Mouse (Mus musculus) MEL (cell line): ENCODE measurements around the gene Dhdh. TPM values are rescaled to one million over a fixed set of nuclear protein-coding genes. Genes with fewer than 3 reads are reported as not detected.

Source experiments
- DNase-seq: peaks from one replicate; pipeline ENCODE4 v3.0.0; 2011; ENCODE audit warnings: low read depth, low spot score
- H3K27ac ChIP-seq: 2 replicates; pipeline ENCODE4 v1.5.1; 2012; ENCODE audit warnings: low read depth, mild to moderate bottlenecking, control low read depth, low read length, moderate library complexity; ENCODE audit not compliant: control insufficient read depth
- H3K27me3 ChIP-seq, 2 experiments: fragments of 150-350 bp in 1 of 2; sonication (generic) in 1 of 2; 2 replicates each; pipeline ENCODE4 v1.6.1; 2012; ENCODE audit warnings: low read length in 2 of 2, mild to moderate bottlenecking in 2 of 2, improper control_type of control experiment in 1 of 2, moderate library complexity in 1 of 2; ENCODE audit not compliant: insufficient read depth in 2 of 2, control insufficient read depth in 1 of 2
- H3K36me3 ChIP-seq, 2 experiments: 2 replicates each; pipeline ENCODE4 v1.6.1; 2012 to 2014; ENCODE audit warnings: low read length in 2 of 2, improper control_type of control experiment in 1 of 2, inconsistent platforms in 1 of 2, mild to moderate bottlenecking in 1 of 2; ENCODE audit not compliant: insufficient read depth in 2 of 2, control insufficient read depth in 1 of 2
- H3K4me1 ChIP-seq, 2 experiments: fragments of 150-350 bp in 1 of 2; sonication (generic) in 1 of 2; 2 replicates each; pipeline ENCODE4 v1.6.1; 2012; ENCODE audit warnings: low read length in 2 of 2, improper control_type of control experiment in 1 of 2, mild to moderate bottlenecking in 1 of 2; ENCODE audit not compliant: insufficient read depth in 2 of 2, control insufficient read depth in 1 of 2
- H3K4me3 ChIP-seq, 2 experiments: fragments of 150-350 bp in 1 of 2; sonication (generic) in 1 of 2; 2 replicates each; pipeline ENCODE4 v1.5.1; 2012; ENCODE audit warnings: low read depth in 2 of 2, low read length in 2 of 2, mild to moderate bottlenecking in 2 of 2, moderate library complexity in 2 of 2, control low read depth in 1 of 2, improper control_type of control experiment in 1 of 2; ENCODE audit not compliant: control insufficient read depth in 1 of 2, insufficient read depth in 1 of 2
- H3K79me2 ChIP-seq: 2 replicates; pipeline ENCODE4 v1.6.1; 2012; ENCODE audit warnings: mild to moderate bottlenecking, low read length, moderate library complexity; ENCODE audit not compliant: control insufficient read depth, poor library complexity, insufficient read depth
- H3K9ac ChIP-seq: 2 replicates; pipeline ENCODE4 v1.6.1; 2012; ENCODE audit warnings: low read depth, mild to moderate bottlenecking, control low read depth, low read length, moderate library complexity; ENCODE audit not compliant: control insufficient read depth, poor library complexity, severe bottlenecking
- H3K9me3 ChIP-seq: fragments of 150-350 bp; sonication (generic); replicated peaks from 2 replicates; pipeline ENCODE4 v1.6.1; 2012; ENCODE audit warnings: mild to moderate bottlenecking, low read length, improper control_type of control experiment, moderate library complexity; ENCODE audit not compliant: insufficient read depth
- BHLHE40 ChIP-seq: IDR thresholded peaks from 2 replicates; pipeline ENCODE4 v1.6.1; 2012; ENCODE audit warnings: low read depth, mild to moderate bottlenecking, inconsistent platforms, low read length, improper control_type of control experiment, borderline replicate concordance
- CHD1 ChIP-seq: IDR thresholded peaks from 2 replicates; pipeline ENCODE4 v1.6.1; 2012; ENCODE audit warnings: low read depth, mild to moderate bottlenecking, inconsistent platforms, low read length, improper control_type of control experiment
- CHD2 ChIP-seq: IDR thresholded peaks from 2 replicates; pipeline ENCODE4 v1.6.1; 2011; ENCODE audit warnings: low read length, improper control_type of control experiment
- E2F4 ChIP-seq: IDR thresholded peaks from 2 replicates; pipeline ENCODE4 v1.6.1; 2011; ENCODE audit warnings: low read depth, low read length, improper control_type of control experiment, borderline replicate concordance
- ELF1 ChIP-seq: IDR thresholded peaks from 2 replicates; pipeline ENCODE4 v1.6.1; 2014; ENCODE audit warnings: low read depth, mild to moderate bottlenecking, inconsistent platforms, low read length, improper control_type of control experiment, moderate library complexity
- EP300 ChIP-seq, 2 experiments: IDR thresholded peaks; 2 replicates each; pipeline ENCODE4 v1.6.1; 2011; ENCODE audit warnings: improper control_type of control experiment in 2 of 2, low read length in 2 of 2, low read depth in 1 of 2, mild to moderate bottlenecking in 1 of 2
- ETS1 ChIP-seq: IDR thresholded peaks from 2 replicates; pipeline ENCODE4 v1.6.1; 2012; ENCODE audit warnings: low read depth, mild to moderate bottlenecking, inconsistent platforms, low read length, improper control_type of control experiment, moderate library complexity
- GATA1 ChIP-seq: IDR thresholded peaks from 2 replicates; pipeline ENCODE4 v1.6.1; 2011; ENCODE audit warnings: low read depth, low read length, improper control_type of control experiment
- HCFC1 ChIP-seq: IDR thresholded peaks from 2 replicates; pipeline ENCODE4 v1.6.1; 2012; ENCODE audit warnings: low read depth, mild to moderate bottlenecking, inconsistent platforms, low read length, improper control_type of control experiment, moderate library complexity
- JUND ChIP-seq: IDR thresholded peaks from 2 replicates; pipeline ENCODE4 v1.6.1; 2011; ENCODE audit warnings: low read depth, mild to moderate bottlenecking, improper control_type of control experiment, low read length
- MAX ChIP-seq: IDR thresholded peaks from 2 replicates; pipeline ENCODE4 v1.6.1; 2011; ENCODE audit warnings: low read length, improper control_type of control experiment
- MAZ ChIP-seq: IDR thresholded peaks from 2 replicates; pipeline ENCODE4 v1.6.1; 2012; ENCODE audit warnings: low read depth, mild to moderate bottlenecking, inconsistent platforms, low read length, improper control_type of control experiment
- MXI1 ChIP-seq: IDR thresholded peaks from 2 replicates; pipeline ENCODE4 v1.6.1; 2011; ENCODE audit warnings: mild to moderate bottlenecking, low read depth, low read length, improper control_type of control experiment
- MYB ChIP-seq: IDR thresholded peaks from 2 replicates; pipeline ENCODE4 v1.6.1; 2011; ENCODE audit warnings: mild to moderate bottlenecking, low read depth, low read length, improper control_type of control experiment
- MYC ChIP-seq: IDR thresholded peaks from 2 replicates; pipeline ENCODE4 v1.6.1; 2011; ENCODE audit warnings: low read depth, mild to moderate bottlenecking, low read length, improper control_type of control experiment, moderate library complexity
- NELFE ChIP-seq: IDR thresholded peaks from 2 replicates; pipeline ENCODE4 v1.6.1; 2011; ENCODE audit warnings: low read depth, low read length, improper control_type of control experiment
- NRF1 ChIP-seq: IDR thresholded peaks from 2 replicates; pipeline ENCODE4 v1.6.1; 2014; ENCODE audit warnings: low read depth, mild to moderate bottlenecking, inconsistent platforms, low read length, improper control_type of control experiment, moderate library complexity; ENCODE audit not compliant: poor library complexity, insufficient read depth, severe bottlenecking
- POLR2A ChIP-seq, 2 experiments: IDR thresholded peaks; 2 replicates each; pipeline ENCODE4 v1.6.1; 2011 to 2012; ENCODE audit warnings: low read length in 2 of 2, mild to moderate bottlenecking in 2 of 2, control low read depth in 1 of 2, improper control_type of control experiment in 1 of 2, low read depth in 1 of 2, moderate library complexity in 1 of 2; ENCODE audit not compliant: control insufficient read depth in 1 of 2, insufficient read depth in 1 of 2, poor library complexity in 1 of 2
- POLR2AphosphoS5 ChIP-seq: IDR thresholded peaks from 2 replicates; pipeline ENCODE4 v1.6.1; 2012; ENCODE audit warnings: low read depth, borderline replicate concordance, mild to moderate bottlenecking, inconsistent platforms, low read length, moderate library complexity, mixed read lengths
- RAD21 ChIP-seq: IDR thresholded peaks from 2 replicates; pipeline ENCODE4 v1.6.1; 2011; ENCODE audit warnings: mild to moderate bottlenecking, low read depth, low read length, improper control_type of control experiment
- RCOR1 ChIP-seq: IDR thresholded peaks from 2 replicates; pipeline ENCODE4 v1.6.1; 2012; ENCODE audit warnings: low read depth, mild to moderate bottlenecking, inconsistent platforms, low read length, improper control_type of control experiment
- SIN3A ChIP-seq: IDR thresholded peaks from 2 replicates; pipeline ENCODE4 v1.6.1; 2012; ENCODE audit warnings: low read length, improper control_type of control experiment, inconsistent platforms
- SMC3 ChIP-seq: IDR thresholded peaks from 2 replicates; pipeline ENCODE4 v1.6.1; 2011; ENCODE audit warnings: low read depth, low read length, improper control_type of control experiment
- TAL1 ChIP-seq: IDR thresholded peaks from 2 replicates; pipeline ENCODE4 v1.6.1; 2012; ENCODE audit warnings: mild to moderate bottlenecking, inconsistent platforms, low read length, moderate library complexity, mixed read lengths
- TBP ChIP-seq: IDR thresholded peaks from 2 replicates; pipeline ENCODE4 v1.8.0; 2011; ENCODE audit warnings: low read depth, low read length, improper control_type of control experiment
- TCF12 ChIP-seq: IDR thresholded peaks from 2 replicates; pipeline ENCODE4 v1.6.1; 2014; ENCODE audit warnings: low read depth, mild to moderate bottlenecking, inconsistent platforms, low read length, improper control_type of control experiment, moderate library complexity
- UBTF ChIP-seq: IDR thresholded peaks from 2 replicates; pipeline ENCODE4 v1.6.1; 2012; ENCODE audit warnings: low read depth, mild to moderate bottlenecking, inconsistent platforms, low read length, improper control_type of control experiment, moderate library complexity, borderline replicate concordance; ENCODE audit not compliant: insufficient read depth
- USF1 ChIP-seq: IDR thresholded peaks from 2 replicates; pipeline ENCODE4 v1.6.1; 2014; ENCODE audit warnings: low read depth, mild to moderate bottlenecking, inconsistent platforms, low read length, improper control_type of control experiment, moderate library complexity
- USF2 ChIP-seq, 2 experiments: IDR thresholded peaks; 2 replicates each; pipeline ENCODE4 v1.6.1; 2011 to 2012; ENCODE audit warnings: improper control_type of control experiment in 2 of 2, low read length in 2 of 2, borderline replicate concordance in 1 of 2, inconsistent platforms in 1 of 2, low read depth in 1 of 2, mild to moderate bottlenecking in 1 of 2; ENCODE audit not compliant: insufficient read depth in 1 of 2
- ZKSCAN1 ChIP-seq: IDR thresholded peaks from 2 replicates; pipeline ENCODE4 v1.6.1; 2012; ENCODE audit warnings: low read depth, mild to moderate bottlenecking, inconsistent platforms, low read length, improper control_type of control experiment, moderate library complexity
- ZMIZ1 ChIP-seq: IDR thresholded peaks from 2 replicates; pipeline ENCODE4 v1.6.1; 2012; ENCODE audit warnings: low read depth, mild to moderate bottlenecking, inconsistent platforms, low read length, improper control_type of control experiment, moderate library complexity
- ZNF384 ChIP-seq: IDR thresholded peaks from 2 replicates; pipeline ENCODE4 v1.6.1; 2012; ENCODE audit warnings: low read depth, mild to moderate bottlenecking, inconsistent platforms, low read length, improper control_type of control experiment
- polyA plus RNA-seq, 2 experiments: library from polyadenylated mRNA; stranded (reverse) in 1 of 2; unstranded in 1 of 2; fragments of >175 nt in 1 of 2; fragments of >200 nt in 1 of 2; gene quantifications; 2 replicates each; pipeline versions ENCODE4 v1.2.1 to v1.2.4; 2012; ENCODE audit warnings: low replicate concordance in 2 of 2, low read depth in 1 of 2; ENCODE audit not compliant: insufficient read length in 2 of 2, insufficient read depth in 1 of 2, missing spikeins in 1 of 2
- total RNA-seq: library from RNA; depleted of rRNA; stranded (reverse); fragments of 300-350 nt; gene quantifications from 2 replicates; pipeline ENCODE4 v1.2.3, GENCODE M21; 2012

Gene Dhdh
- total and polyA plus RNA-seq, 3 experiments: 0.08 to 1.6 TPM; not detected in 1

GRCm38 (mm10) chr7:45466283-45467089, 22.1 kb downstream of the Dhdh start, which contains the start of gene Bax:
Bax (minus strand) TSS chr7:45466898.
- Histone ChIP-seq H3K9me3 (no peaks in the 10 kb centered on the region), H3K79me2 (peaks cover 19% of the 10 kb centered on the region), H3K9ac (peak within 1 kb of the TSS; percentile 83), H3K36me3 (peaks cover 2 to 14% of the 10 kb centered on the region in 2 experiments; a peak in 3 of 4 replicates), H3K4me1 (peaks cover 2 to 26% of the 10 kb centered on the region in 2 experiments), H3K27ac (peak within 1 kb of the TSS; percentile 7), H3K27me3 (no peaks in the 10 kb centered on the region), H3K4me3 (peak within 1 kb of the TSS; percentile 80 to 87)
- TF ChIP-seq ETS1 (peak; percentile 56; the same call in 1 of the 2 replicates), RAD21 (no peak), HCFC1 (peak; percentile 86), SIN3A (peak; percentile 96), CHD1 (no peak), RCOR1 (no peak), GATA1 (no peak), MAX (peak; percentile 98), USF2 (IDR thresholded peaks at IDR 0.05; ENCODE audit: borderline replicate concordance in 1 of 2, insufficient read depth in 1 of 2, low read depth in 1 of 2, low read length in 2 of 2) (peak; percentile 96 to 99), ZKSCAN1 (no peak), ZMIZ1 (no peak; the same call in 1 of the 2 replicates), ELF1 (no peak), MYC (peak; percentile 69; the same call in 1 of the 2 replicates), SMC3 (no peak), NELFE (peak; percentile 69), MYB (no peak), POLR2AphosphoS5 (no peak), USF1 (peak; percentile 99), CHD2 (no peak), TBP (no peak), EP300 (IDR thresholded peaks at IDR 0.05; ENCODE audit: low read depth in 1 of 2, low read length in 2 of 2) (no peak; a peak in 1 of 4 replicates), TAL1 (no peak), TCF12 (0 out of 2 replicates have a peak, but pooled peaks have one; percentile 6), POLR2A (IDR thresholded peaks at IDR 0.05; ENCODE audit: control insufficient read depth in 1 of 2, insufficient read depth in 1 of 2, low read depth in 1 of 2, low read length in 2 of 2, poor library complexity in 1 of 2) (peak; percentile 70 to 77; a peak in 3 of 4 replicates), MAZ (peak; percentile 25; the same call in 1 of the 2 replicates), E2F4 (no peak), NRF1 (peak; percentile 70), BHLHE40 (peak; percentile 95), UBTF (no peak), JUND (no peak), MXI1 (peak; percentile 96), ZNF384 (no peak)
- peak; percentile 96 for DNase-seq
